Mouse (Mus musculus) heart, adult 8-10 months (tissue): Measurements from ENCODE around the gene Adam19. TPM values are rescaled to one million over a fixed set of nuclear protein-coding genes. Genes with fewer than 3 reads are reported as not detected.
"Not testable (repeated sequence)": the region's sequence is repeated elsewhere in the genome, so short reads cannot be mapped to it uniquely, and the experiment has no call there.

Experiments used
- DNase-seq: peaks from one replicate; pipeline ENCODE4 v3.0.0; 2022; ENCODE audit warnings: low spot score
- total RNA-seq, 4 experiments: library from RNA; stranded (reverse); gene quantifications; 2 replicates each; pipeline ENCODE4 v1.2.4; 2022

Adam19 gene
- total RNA-seq, result 10 to 100 TPM; 17.7 to 42.4 (median 24.0) TPM

DNA sequence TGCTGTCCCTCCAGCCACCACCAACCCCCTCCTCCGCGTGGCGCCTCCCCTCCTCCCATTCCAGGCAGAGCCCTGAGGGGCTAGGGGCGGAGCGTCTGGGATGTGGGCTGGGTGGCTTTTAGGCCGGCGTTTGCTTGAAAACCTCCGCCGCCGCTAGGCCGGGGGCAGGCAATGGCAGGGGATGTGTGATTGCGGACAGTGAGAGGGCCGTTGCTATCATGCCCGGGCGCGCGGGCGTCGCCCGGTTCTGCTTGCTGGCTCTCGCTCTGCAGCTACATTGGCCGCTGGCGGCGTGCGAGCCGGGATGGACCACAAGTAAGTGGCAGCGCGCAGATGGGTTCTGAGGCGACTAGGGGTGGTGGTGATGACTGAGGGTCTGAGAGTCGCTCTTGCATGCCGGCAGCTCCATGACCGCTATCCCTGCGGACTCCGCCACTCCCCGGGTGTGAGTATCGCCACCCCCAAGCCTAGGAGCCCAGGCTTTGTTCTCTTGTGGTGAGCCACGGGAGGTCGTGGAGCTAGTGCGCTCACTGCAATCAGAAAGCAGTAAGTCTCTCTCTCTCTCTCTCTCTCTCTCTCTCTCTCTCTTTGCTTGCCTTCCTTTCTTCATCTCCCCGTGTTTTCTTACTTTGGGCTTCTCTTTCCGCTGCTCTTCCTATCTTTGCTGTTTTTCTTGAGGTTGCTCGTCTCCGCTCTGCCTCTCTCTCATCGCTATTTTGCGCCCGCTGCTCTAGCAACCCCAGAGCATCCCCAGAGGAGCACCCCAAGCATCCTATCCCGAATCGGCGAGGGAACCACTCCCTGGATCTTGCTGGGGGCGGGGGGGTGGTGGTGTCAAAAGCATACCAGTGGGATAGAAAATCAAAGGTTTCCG is at the start of gene Adam19:
Gene Adam19 (plus strand): TSS at position 97 of the 874 bp plus-strand sequence.
- peak; percentile 81 for DNase-seq

DNA sequence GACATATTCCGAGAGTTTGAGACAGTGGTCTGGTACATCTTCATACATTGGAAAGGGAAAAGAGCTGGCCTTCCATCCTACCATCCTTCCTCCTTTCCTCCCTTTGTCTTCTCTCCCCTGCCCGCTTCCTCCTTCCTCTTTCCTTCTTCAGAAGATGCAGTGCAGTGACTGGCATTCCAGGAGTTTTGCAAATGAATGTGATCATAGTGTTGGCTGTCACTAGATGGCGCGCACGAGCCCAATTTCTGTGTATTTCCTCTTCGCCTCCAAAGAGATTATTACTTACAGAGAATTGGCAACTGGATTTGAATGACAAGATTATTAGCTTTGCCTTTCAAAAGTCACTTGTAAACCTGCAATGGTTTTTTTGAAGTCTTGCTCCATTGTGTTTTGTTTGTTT is 39.7 kb upstream of the Adam19 start:
- DNase-seq, result peak; percentile 55

DNA sequence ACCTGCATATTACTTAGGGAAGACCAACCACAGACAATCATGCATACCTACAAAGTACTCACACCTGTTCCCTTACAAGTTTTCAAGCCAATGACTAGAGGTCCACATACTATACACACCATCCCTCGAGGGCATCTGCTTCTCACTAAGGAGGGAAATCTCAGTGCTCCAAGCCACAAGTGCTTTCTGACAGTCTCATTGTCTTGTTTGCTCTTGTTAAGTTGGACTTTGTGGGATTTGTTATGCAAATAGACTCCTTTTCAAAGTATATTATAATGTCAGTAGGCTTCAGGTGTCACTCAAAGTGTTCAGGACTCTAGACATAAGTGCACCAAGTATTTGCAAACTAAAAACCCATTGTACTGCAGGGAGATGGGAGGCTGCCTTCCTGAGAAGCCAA is 35.5 kb upstream of the Adam19 start:
- DNase-seq, result no peak

DNA sequence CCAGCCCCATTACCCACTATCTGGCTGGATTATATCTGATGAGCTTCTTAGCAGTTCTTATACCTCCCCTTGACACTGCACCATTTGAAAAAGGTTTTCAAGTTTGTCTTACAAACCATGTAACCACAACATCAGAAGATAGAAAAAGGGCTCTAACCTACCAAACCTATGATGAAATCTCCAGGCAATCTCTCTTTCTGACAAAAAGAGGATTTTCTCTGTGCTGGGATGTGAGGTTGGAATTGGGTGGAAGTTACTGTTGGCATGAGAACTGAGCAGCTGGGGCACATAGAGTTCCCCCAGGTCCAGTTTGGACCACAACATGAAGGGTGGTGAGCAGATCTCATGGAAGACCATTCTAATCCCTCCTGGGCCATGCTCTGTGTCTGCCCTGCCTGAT is 33.9 kb upstream of the Adam19 start:
- DNase-seq, result no peak

DNA sequence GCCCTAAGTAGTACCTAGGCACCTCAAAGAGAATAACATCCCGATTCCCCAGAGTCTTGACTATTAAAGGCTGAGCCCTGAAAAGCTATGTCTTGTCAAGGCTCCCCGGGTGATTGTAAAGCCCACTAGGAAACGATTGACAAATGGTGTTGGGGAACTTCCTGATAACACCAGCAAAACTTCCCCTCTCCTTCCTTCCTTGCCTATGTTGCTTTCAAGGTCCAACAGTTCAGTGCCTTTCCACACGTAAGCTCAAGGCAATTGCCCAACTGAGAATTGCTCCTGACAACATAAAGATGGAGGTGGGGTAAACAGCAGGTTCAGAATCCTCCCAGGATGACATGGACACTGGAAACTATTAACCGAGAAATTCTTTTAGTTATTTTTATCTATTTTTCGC is 32.8 kb upstream of the Adam19 start:
- no peak for DNase-seq

DNA sequence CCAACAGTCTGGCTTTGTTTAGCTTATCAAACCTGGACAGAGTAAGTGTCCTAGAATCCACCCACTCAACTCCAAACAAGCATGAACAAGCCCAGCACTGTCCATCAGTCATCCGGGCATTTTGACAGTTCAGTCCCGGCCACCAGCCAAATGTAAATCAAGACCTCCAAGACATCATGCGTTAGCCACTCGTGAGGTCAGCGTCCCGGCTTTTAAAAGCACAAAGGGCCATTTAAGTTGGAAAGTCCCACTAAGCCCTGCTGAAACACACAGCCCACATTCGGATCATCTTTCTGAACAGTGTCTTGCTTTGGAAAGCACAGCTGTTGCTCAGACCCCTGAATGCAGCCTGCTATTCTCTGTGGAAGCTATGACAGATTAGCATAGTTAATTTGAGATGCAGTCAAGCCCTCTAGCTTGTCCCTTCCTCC is 29.8 kb upstream of the Adam19 start:
- DNase-seq, result peak; percentile 28

DNA sequence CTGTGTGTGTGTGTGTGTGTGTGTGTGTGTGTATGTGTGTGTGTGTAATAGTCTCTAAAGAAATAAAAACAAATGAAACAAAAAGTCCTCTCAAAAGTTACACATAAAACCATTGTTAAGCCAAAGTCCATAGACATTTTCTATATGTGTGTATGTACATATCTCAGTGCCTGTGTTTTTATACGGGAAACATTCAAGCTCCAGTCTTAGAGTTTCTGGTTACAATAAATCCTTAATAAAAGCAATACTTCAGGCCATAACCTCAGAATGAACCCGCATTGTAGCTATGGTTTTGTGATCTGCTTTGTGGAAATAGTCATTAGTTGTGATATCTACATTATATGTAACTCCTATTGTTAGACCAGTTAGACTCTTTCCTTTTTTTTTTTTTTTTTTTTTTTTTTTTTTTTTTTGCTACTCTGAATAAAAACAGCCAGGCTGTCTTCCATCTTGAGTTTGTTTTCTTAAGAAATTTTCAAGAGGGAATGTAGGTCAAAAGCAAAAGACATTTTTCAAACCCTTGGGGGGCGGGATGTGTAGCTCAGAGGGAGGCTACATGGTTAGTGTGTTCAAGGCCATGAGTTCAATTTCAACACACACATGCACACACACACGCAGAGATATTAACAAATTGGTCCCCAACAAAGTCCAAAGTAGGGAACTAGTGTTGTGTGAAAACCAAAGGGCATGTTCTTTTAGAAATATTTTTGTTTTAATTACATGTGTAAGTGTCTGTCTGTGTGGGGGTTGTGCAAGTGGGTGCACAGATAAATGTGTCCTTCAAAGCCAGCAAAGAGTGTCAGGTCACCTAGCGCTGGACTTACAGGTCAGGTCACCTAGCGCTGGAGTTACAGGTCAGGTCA is 27.6 kb upstream of the Adam19 start:
- DNase-seq, result no peak

DNA sequence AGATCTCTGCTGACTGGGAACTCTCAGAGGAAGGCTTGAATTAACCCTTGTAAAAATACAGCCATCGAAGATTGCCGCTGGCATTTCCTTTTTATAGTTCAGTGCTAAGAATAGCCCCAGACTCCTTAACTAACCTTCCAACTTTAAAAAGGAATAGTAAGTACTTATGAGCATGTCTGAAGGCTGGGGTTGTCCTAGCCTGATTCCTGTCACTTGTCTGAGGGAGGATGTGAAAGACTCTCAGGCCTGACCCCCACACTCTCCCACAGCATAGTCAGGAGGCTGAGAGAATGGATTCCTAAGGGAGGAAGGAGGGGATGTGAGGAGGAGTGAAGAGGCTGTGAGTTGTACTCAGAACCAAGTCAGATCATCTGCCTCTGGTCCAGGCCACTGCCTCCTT is 26.3 kb upstream of the Adam19 start:
- no peak for DNase-seq

DNA sequence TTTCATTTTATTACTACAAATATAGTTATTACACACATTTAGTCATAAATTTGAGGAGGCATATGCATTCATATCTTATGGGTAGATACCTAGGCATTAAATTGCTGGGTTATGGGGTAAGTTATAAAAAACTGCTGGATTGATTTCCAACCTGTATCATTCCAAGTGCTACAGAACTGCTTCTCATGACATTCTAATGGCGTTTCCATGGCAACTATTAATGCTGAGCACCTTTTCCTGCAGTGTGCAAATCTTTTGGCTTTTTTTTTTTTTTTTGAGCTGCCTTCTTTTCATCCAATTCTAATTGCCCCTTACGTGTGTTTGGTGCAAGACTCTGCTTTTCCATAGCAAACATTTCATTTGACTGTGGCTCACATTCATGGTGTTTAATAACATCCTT is 25.8 kb upstream of the Adam19 start:
- DNase-seq, result no peak

DNA sequence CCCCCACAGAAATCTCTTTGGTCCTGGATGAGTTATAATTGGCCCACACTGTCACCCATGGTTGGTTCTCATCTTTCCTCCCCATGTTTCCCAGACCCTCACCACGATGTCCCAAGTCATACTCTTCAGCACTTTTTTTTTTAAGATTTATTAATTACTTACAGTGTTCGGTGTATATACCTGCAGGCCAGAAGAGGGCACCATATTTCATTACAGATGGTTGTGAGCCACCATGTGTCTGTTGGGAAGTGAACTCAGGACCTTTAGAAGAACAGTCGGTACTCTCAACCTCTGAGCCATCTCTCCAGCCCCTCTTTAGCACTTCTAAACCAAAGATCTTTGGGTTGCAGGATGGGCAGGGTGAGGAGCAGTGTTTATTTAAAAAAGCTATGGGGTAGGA is 24.3 kb upstream of the Adam19 start:
- no peak for DNase-seq

DNA sequence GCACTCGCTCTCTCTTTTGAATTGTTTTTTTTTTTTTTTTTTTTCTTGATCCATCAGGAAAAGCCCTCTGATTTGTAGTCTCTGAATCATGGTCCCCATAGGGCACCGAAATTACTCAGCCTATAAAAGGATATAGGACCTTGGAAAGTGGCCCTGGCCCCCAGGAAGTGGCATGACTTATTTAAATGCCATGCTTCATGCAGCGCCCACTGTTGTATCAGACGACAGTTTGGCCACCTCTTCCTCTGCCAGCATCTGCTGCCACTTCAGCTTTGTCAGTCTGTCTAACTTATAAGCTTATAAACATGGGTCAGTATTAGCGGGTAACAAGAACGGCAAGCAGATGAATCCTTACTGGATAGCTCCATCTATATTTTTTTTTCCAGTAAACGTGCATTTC is 22.8 kb upstream of the Adam19 start:
- DNase-seq, result no peak

DNA sequence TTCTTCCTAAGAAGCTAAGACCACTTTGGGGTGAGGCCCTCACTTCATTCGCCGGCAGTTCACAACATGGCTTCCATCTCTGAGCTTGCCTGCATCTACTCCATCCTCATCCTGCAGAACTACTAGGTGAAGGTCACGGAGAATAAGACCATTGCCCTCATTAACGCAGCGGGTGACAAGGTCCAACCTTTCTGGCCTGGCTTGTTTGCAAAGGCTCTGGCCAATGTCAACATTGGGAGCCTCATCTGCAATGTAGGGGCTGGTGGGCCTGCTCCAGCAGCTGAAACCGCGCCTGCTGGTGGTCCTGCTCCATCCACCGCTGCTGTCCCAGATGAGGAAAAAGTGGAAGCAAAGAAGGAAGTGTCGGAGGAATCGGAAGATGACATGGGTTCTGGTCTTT is 19.4 kb upstream of the Adam19 start:
- no peak for DNase-seq

DNA sequence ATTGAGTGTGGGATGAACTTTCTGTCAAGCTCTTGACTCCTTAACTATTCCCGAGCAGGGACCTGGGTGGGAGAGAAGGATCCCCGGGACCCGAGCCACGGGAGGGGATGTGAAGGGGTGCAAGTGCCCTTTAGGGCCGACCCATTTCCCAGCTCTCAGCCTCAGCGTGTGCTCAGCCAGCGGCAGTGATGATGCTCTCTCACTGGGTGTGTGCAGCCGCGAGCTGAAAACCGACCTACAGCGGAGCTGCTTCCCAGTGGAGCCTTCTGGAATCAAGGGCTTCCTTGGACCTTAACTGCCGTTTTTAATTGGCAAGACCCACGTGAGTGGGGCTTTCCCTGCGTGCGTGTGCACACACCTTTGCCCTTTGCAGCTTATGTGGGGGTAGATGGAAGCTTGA is 16.9 kb upstream of the Adam19 start:
- no peak for DNase-seq

DNA sequence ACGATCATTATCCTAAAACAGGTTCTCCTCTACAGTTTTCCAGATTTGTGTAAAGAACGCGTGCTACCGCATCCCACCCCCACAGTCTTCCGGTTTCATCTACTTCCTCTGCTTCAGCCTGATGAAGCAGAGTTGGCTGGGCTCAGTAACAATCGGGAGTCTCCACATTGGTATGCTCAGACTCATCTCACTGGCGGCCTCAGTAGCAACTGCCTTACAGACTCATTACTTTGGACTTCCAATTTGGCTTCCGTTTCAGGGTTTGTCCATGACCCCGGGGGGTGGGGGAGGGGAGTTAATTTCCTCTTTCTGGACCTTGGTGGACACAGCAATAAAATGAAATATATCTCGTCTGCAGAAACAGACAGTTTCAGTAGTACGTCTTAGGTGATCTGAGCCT is 16.5 kb upstream of the Adam19 start:
- DNase-seq, result no peak

DNA sequence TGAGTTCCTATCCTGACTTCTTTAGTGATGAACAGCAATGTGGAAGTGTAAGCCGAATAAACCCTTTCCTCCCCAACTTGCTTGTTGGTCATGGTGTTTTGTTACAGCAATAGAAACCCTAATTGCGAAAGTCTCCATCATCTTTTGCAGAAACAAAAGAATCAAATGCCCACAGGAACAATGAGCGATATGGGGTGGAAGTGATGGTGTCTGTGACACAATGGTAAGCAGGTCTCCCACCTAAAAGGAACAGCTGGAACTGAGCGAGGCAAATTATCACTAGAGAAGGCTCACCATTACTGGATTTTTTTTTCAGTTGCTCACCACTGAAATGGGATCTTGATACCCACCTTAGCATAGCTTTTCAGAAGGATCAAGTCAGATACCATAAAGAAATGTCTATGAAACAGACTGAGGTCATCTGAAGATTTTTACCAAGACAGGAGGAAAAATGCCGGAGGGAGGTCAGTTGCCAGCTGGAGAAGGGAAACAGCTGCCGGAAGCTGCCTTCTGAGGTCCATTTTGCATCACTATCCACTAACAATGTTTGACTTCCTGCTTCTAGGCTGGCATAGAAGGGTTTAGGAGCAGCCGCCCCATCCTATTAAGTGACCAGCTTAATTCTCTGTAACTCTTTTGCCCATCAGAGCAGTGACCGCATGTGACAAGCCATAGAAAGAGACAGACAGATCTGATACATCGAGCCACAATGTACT is 14.8 kb upstream of the Adam19 start:
- DNase-seq, result no peak

DNA sequence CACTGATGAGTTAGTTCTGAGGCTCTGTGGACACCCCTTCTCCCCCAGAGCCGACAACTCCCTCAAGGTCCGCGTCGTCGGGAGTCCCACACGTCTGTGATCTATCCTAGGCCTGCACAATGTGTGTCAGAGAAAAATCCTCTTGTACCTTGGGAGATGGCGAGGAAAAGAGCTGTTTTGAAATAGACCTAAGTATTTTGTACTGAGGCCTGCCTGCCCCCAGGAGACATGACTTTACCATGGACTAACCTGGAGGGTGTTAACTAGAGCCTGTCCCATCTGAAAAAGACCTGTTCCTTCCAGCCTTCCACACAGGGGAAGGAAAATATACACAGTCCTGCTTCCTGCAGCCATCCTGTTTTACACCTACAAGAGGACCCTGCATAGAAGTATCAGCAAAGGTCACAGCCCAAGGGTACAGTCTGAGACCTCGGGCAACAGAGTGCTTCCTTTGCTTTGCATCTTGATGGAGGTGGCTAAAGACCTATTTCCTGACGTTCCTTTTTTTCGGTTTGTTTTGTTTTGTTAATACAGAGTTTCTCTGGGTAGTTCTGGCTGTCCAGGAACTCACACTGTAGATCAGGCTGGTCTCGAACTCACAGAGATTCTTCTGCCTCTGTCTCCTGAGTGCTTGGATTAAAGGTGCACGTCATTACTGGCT is 14.1 kb upstream of the Adam19 start:
- DNase-seq, result no peak

DNA sequence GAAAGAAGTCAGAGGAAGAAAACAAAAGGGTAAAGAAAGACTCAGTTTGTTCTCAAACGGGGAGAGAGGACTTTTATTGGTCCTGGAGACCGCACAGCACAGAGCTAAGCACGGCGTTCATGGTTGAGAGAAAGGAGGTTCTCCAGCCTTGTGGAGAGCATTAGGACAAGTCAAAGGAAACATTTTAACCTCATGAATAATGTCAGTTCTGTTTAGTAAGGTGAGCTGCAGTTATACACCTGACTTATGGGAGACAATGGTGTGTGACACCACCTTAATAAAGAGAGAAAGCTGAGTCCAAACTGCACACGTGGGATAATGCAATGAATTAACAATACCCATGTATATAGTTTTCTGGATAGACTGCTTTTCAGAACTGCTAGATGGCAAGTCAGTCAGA is 11.0 kb upstream of the Adam19 start:
- no peak for DNase-seq

DNA sequence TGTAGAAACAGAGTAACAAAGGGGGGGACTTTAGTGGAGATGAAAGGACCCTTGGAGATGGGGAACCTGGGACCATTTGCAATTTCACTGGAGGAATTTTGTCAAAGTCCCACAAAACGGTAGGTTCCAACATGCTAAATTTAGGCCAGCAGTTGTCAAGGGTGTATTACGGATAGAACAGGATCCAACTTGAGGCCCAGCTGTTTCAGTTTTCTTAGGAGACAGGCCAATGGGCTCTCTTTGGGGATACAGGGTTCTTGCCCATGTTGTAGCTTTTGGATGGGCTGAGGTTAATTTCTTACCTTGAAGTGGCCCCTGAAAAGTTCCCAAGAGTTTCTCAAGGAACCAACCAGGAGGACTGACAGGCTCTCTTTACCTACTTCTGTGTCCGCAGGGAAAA is 8.5 kb upstream of the Adam19 start:
- no peak for DNase-seq

DNA sequence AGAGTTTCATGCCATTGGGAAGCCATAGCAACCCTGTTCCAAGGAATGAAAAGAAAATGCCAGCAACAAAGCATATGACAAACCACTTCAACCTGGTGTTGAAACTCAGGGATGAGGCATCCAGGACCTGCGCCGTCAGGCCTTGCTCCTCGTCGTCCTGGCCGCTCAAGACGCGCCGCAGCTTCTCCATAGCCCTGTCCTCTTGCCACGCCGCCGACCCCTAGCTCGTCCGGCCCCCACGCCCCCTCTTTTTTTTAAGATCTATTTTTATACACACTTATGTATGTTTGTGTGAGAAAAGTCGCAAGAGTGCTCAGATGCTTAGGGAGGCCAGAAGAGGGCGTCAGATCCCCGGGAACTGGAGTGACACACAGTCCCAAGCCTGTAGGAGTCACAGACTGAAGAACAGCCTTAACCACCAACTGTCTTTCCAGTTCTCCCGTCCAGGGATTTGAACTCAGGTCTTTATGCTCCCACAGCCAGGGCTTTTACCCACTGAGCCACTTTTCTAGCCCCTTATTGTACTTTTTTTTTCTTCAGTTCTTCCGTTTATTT is 3.6 kb upstream of the Adam19 start, which contains the start of gene Gm12166:
Gene Gm12166 (minus strand): TSS at position 217 of the 555 bp plus-strand sequence.
- DNase-seq, result not testable (repeated sequence)

DNA sequence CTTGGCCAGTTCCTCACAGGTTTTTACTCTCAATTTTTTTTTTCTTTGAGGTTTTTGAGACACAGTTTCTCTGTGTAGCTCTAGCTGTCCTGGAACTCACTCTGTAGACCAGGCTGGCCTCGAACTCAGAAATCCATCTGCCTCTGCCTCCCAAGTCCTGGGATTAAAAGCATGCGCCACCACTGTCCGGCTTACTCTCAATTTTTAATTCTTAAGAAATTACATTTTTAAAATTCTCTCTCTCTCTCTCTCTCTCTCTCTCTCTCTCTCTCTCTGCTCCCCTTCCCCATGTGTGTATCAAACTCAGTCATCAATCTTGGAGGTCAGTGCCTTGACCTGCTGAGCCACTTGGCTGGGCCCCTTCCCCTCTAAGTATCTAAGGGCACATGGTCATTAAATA is 2.3 kb upstream of the Adam19 start:
- DNase-seq, result not testable (repeated sequence)

DNA sequence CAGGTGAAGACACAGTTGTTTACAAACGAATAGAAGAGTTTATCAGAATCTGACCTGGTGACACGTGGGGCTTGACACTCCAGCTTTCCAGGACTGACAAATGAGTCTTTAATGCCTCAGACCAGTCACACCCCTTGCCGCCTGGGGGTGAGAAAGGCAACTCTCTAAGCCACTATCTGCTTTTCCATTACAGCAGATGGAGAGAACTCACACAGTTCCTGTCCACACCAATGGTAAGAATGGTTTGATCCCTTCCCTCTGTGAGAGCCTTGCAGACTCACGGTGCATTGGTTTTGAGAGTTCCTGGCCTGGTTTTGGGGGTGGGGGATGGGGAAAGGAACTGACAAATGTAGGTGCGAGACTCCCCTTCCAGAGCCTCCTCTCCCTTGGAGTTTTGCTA is 1.5 kb upstream of the Adam19 start:
- no peak for DNase-seq
